Mouse (Mus musculus) lung, postnatal 0 days (tissue): Measurements from ENCODE around the gene Slc51b. TPM values are rescaled to one million over a fixed set of nuclear protein-coding genes. Genes with fewer than 3 reads are reported as not detected.

Experiments used
- ATAC-seq: fragments of 200-750 bp; cut with Nextera tagmentation; 2 replicates; pipeline ENCODE4 v1.8.0; 2017; ENCODE audit warnings: moderate library complexity
- DNase-seq: peaks from one replicate; pipeline ENCODE4 v3.0.0-alpha.2; 2016; ENCODE audit warnings: low spot score
- H3K27ac ChIP-seq: fragments of 300-500 bp; sonication (generic); 2 replicates; pipeline ENCODE4 v1.5.1; 2014; ENCODE audit warnings: antibody characterized with exemption, mild to moderate bottlenecking, low read length, mixed read lengths
- H3K27me3 ChIP-seq: fragments of 300-500 bp; sonication (generic); replicated peaks from 2 replicates; pipeline ENCODE4 v1.6.1; 2014; ENCODE audit warnings: low read length, mixed read lengths; ENCODE audit not compliant: insufficient read depth
- H3K36me3 ChIP-seq: fragments of 300-500 bp; sonication (generic); 2 replicates; pipeline ENCODE4 v1.6.1; 2014; ENCODE audit warnings: low read length, mixed read lengths; ENCODE audit not compliant: insufficient read depth
- H3K4me1 ChIP-seq: fragments of 300-500 bp; sonication (generic); 2 replicates; pipeline ENCODE4 v1.6.1; 2014; ENCODE audit warnings: antibody characterized with exemption, low read depth, low read length, mixed read lengths; ENCODE audit not compliant: insufficient read depth
- H3K4me2 ChIP-seq: fragments of 300-500 bp; sonication (generic); replicated peaks from 2 replicates; pipeline ENCODE4 v1.6.1; 2014; ENCODE audit warnings: low read depth, mild to moderate bottlenecking, low read length, moderate library complexity, mixed read lengths
- H3K4me3 ChIP-seq: fragments of 300-500 bp; sonication (generic); 2 replicates; pipeline ENCODE4 v1.5.1; 2014; ENCODE audit warnings: low read depth, low read length
- H3K9ac ChIP-seq: fragments of 300-500 bp; sonication (generic); replicated peaks from 2 replicates; pipeline ENCODE4 v1.6.1; 2014; ENCODE audit warnings: low read depth, mild to moderate bottlenecking
- H3K9me3 ChIP-seq: fragments of 300-500 bp; sonication (generic); 2 replicates; pipeline ENCODE4 v1.6.1; 2016; ENCODE audit warnings: low read length, mixed read lengths
- CTCF ChIP-seq: IDR thresholded peaks from 2 replicates; pipeline ENCODE4 v1.5.1; 2016; ENCODE audit warnings: antibody characterized with exemption, mild to moderate bottlenecking
- EP300 ChIP-seq: IDR thresholded peaks from 2 replicates; pipeline ENCODE4 v1.6.1; 2016; ENCODE audit warnings: antibody characterized with exemption, mild to moderate bottlenecking, control low read depth
- WGBS: fragments of 180-500 bp; shearing (Covaris S2); extraction: QIAGEN DNeasy Blood & Tissue Kit; methylation state at CpG from one replicate; pipeline ENCODE4 v1.1.7; 2014; 5-methylcytosine and 5-hydroxymethylcytosine counted together
- polyA plus RNA-seq: library from polyadenylated mRNA; unstranded; fragments of >200 nt; fragmentation: Nextera tagmentation; extraction: Ambion mirVana; gene quantifications from 2 replicates; pipeline ENCODE4 v1.2.1, GENCODE M21; 2015

The Slc51b gene
- polyA plus RNA-seq, 1 experiment from 2014 or later: not detected

DNA sequence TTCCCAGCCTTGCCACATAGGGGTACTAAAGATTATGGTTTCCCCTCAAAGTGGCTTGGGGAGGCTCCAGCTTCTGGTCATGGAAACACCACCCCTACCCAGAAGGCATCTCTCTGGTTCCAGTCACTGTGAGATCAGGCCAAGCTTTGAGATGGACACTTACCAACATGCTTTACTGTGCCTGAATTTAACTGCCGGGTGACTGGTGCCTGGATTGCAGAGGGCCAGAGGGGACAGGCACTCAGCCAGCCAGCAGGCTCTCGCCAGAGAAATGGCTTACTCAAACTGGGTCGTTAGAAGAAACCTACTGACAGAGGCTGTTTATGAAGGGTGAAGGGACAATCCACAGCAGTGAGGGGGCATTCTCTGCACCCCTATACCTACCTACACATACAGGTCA is 38.5 kb downstream of the Slc51b start:
- no peak for TF ChIP-seq EP300
- TF ChIP-seq CTCF: no peak
- no peak for ATAC-seq
- H3K27ac ChIP-seq: peak overlapping the region; percentile 87
- no peaks in the 10 kb centered on the region for H3K36me3 ChIP-seq
- 36% methylated on average over 3 of the region's 3 CpGs for WGBS
- H3K4me1 ChIP-seq: peaks cover 3% of the 10 kb centered on the region; the same call in 1 of the 2 replicates
- peak; percentile 45 for DNase-seq
- no peak overlapping the region for H3K9ac ChIP-seq
- no peaks in the 10 kb centered on the region for H3K9me3 ChIP-seq
- H3K4me2 ChIP-seq: no peak overlapping the region
- no peaks in the 10 kb centered on the region for H3K27me3 ChIP-seq
- H3K4me3 ChIP-seq: no peak overlapping the region

DNA sequence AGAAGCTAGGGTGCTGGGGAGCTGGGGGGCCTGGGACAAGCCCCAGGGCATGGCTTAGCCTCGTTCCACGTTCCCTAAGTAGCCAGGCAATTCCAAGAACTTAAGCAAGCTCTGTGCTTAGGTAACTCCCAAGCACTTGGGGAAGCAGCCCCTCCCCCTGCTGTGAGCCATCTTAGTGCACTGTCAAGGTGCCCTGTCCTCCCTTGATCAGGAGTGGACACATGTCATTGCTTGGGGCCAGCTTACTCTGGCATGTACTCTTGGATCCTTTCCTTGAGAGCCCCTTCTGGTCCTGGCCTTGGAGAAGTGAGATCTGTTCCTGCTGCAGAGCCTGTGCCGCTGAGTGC is 40.0 kb downstream of the Slc51b start:
- no peak for ATAC-seq
- WGBS: 20% methylated on average over 3 of the region's 3 CpGs
- Histone ChIP-seq H3K27me3 (no peaks in the 10 kb centered on the region), H3K4me1 (peaks cover 3% of the 10 kb centered on the region; the same call in 1 of the 2 replicates), H3K9me3 (no peaks in the 10 kb centered on the region), H3K4me3 (no peak overlapping the region), H3K9ac (no peak overlapping the region), H3K27ac (peak overlapping the region; percentile 87), H3K4me2 (no peak overlapping the region), H3K36me3 (no peaks in the 10 kb centered on the region)
- DNase-seq: peak; percentile 48
- TF ChIP-seq EP300 (no peak), CTCF (no peak)

DNA sequence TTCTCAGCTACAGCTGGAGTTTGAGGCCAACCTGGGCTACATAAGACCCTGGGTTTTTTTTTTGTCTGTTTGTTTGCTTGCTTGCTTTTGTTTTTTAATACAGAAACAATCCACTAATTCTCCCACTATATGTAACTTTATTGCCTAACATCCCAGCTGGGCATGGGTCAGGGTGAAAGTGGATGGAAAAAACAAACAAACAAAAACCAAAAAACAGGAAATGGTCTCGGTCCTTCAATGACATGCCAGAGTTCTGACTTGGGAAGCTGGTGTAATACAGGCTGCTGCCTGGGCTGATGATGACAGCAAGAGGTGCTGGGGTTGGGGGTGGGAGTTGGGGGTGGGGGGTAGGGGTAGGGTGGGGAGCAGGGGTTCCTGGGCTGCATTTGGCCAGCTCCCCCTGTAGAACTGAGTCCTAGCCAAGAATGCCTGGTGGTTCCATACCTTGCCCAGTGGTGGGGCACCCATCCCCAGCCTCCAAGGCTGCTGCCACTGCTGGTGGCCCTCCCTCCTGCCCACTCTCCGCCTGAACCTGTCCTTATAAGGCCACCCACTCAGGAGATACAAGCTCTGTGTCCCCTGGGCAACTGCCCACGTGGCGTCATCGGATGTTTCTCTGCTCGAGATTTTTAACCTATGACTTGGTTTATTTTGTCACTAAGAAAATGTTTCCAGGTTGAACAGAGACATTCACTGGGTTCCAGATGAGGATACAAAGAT is 40.6 kb downstream of the Slc51b start:
- Histone ChIP-seq H3K36me3 (no peaks in the 10 kb centered on the region), H3K4me3 (no peak overlapping the region), H3K27me3 (no peaks in the 10 kb centered on the region), H3K4me2 (no peak overlapping the region), H3K9me3 (no peaks in the 10 kb centered on the region), H3K9ac (no peak overlapping the region), H3K27ac (peak overlapping the region; percentile 87), H3K4me1 (peaks cover 3% of the 10 kb centered on the region; the same call in 1 of the 2 replicates)
- 45% methylated on average over 6 of the region's 6 CpGs for WGBS
- DNase-seq: peak; percentile 70
- peak; percentile 7; the same call in 1 of the 2 replicates for ATAC-seq
- peak; percentile 45; the same call in 1 of the 2 replicates for TF ChIP-seq EP300
- no peak for TF ChIP-seq CTCF

DNA sequence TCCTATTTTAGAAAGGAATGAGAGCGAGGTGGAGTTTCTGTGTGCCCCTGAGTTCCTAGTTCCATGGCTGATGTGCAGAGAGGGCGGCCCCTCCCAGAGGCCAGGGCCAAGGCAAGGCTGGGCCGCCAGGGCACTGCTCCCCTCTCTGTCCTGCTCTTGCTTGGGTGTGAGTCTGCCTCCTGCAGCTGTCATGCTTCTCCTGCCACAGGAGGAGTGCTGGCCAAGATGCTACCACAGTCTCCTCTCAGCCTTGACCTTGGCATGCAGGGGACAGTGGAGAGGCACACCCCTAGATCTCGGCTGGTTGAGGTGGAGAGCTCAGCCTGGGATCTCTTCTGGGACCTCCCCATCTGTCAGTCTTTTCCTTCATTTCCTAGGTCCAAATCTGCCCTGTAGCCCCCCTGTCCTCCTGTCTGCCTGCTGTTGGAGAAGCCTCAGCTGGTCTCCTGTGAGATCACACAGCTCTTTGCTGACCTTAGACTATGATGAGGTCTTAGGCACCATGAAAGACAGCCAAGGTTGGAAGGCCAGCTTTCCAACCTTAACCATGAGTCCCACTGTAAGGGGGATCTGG is 41.7 kb downstream of the Slc51b start:
- WGBS: 50% methylated on average over 4 of the region's 4 CpGs
- peak overlapping the region; percentile 87 for H3K27ac ChIP-seq
- peak; percentile 75 for ATAC-seq
- H3K9ac ChIP-seq: no peak overlapping the region
- H3K9me3 ChIP-seq: no peaks in the 10 kb centered on the region
- peak; percentile 81 for DNase-seq
- no peaks in the 10 kb centered on the region for H3K36me3 ChIP-seq
- peak; percentile 31 for TF ChIP-seq CTCF
- no peak for TF ChIP-seq EP300
- H3K4me1 ChIP-seq: peaks cover 3% of the 10 kb centered on the region; the same call in 1 of the 2 replicates
- H3K4me2 ChIP-seq: no peak overlapping the region
- no peaks in the 10 kb centered on the region for H3K27me3 ChIP-seq
- no peak overlapping the region for H3K4me3 ChIP-seq

DNA sequence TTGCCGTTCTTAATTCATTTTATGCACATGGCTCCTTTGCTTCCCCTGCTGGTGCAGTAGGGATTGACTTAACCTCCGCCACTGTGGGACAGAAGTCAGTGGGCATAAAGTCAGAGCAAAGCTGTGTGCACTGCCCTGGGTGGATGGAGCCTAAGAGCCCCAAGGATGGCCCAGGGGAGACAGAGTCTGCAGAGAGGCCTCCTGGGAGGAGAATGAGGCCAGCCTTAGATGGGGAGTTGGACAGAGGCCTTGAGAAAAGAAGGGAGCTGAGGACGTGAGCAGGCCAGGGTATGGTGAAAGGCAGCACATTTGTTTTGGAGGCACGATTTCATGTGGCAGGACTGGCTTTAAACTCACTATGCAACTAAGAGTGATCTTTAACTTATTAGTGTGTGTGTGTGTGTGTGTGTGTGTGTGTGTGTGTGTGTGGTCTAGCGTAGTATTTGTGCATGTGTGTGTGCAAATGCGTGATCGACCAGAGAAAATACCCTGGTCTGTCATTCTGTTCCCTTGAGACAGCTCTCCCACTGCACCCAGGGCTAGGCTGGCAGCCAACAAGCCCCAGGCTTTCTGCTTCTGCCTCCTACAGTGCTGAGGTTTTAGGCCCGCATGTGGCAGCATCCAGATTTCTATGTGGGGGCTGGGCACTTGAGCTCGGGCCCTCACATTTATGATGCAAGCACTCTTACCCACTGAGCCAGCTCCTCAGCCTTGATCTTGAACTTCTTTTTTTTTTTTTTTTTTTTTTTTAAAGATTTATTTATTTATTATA is 47.4 kb downstream of the Slc51b start:
- DNase-seq (peak; percentile 50), ATAC-seq (peak; percentile 59)
- Histone ChIP-seq H3K4me3 (no peak overlapping the region), H3K27me3 (no peaks in the 10 kb centered on the region), H3K27ac (peak overlapping the region; percentile 51), H3K9ac (no peak overlapping the region), H3K36me3 (no peaks in the 10 kb centered on the region), H3K4me1 (no peaks in the 10 kb centered on the region), H3K4me2 (no peak overlapping the region), H3K9me3 (no peaks in the 10 kb centered on the region)
- peak; percentile 29 for TF ChIP-seq CTCF
- TF ChIP-seq EP300: no peak
- 61% methylated on average over 9 of the region's 9 CpGs for WGBS

DNA sequence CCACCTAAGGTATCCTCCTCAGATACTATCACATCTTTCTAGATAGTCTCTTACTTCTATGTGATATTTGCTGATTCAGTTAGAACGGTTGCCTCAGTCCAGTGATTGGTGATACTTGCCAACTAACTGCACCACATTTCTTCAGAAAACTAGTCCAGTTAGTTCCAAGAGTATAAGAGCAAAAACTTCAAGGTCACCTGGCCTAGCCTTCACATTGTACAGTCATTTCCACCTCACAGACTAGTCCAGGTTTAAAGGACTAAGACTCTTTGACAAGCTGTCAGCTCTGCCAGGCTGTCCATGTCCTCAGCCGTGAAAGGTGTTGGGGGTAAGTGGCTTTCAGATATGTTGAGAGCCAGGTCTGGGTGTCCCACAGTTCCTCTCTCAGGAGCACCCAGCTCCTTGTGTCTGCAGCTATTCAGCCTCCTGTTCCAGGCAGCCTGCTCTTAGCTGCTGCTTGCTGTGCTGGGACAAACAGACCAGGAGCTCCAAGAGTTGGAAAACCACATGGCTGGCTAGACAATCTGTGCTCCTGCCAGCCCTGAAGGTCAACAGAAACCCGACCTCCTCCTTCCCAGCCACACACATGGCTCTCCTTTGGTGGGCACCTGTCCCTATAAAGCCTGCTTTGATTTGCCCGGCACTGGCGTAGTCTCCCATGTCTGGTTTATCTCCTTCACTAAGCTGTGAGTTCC is 48.1 kb downstream of the Slc51b start:
- no peaks in the 10 kb centered on the region for H3K36me3 ChIP-seq
- no peaks in the 10 kb centered on the region for H3K4me1 ChIP-seq
- ATAC-seq: no peak
- H3K27me3 ChIP-seq: no peaks in the 10 kb centered on the region
- peak overlapping the region; percentile 51 for H3K27ac ChIP-seq
- no peak overlapping the region for H3K9ac ChIP-seq
- no peaks in the 10 kb centered on the region for H3K9me3 ChIP-seq
- DNase-seq: no peak
- TF ChIP-seq EP300: no peak
- TF ChIP-seq CTCF: no peak
- H3K4me2 ChIP-seq: no peak overlapping the region
- H3K4me3 ChIP-seq: no peak overlapping the region
- 76% methylated on average over 5 of the region's 5 CpGs for WGBS
